Mouse (Mus musculus) spleen, postnatal 4 days (tissue): Measurements from ENCODE around the gene Rps6kl1.

Source experiments
- DNase-seq, 2 experiments: peaks; one replicate each; pipeline ENCODE4 v3.0.0; 2022; ENCODE audit warnings: low spot score in 2 of 2

The Rps6kl1 gene

DNA sequence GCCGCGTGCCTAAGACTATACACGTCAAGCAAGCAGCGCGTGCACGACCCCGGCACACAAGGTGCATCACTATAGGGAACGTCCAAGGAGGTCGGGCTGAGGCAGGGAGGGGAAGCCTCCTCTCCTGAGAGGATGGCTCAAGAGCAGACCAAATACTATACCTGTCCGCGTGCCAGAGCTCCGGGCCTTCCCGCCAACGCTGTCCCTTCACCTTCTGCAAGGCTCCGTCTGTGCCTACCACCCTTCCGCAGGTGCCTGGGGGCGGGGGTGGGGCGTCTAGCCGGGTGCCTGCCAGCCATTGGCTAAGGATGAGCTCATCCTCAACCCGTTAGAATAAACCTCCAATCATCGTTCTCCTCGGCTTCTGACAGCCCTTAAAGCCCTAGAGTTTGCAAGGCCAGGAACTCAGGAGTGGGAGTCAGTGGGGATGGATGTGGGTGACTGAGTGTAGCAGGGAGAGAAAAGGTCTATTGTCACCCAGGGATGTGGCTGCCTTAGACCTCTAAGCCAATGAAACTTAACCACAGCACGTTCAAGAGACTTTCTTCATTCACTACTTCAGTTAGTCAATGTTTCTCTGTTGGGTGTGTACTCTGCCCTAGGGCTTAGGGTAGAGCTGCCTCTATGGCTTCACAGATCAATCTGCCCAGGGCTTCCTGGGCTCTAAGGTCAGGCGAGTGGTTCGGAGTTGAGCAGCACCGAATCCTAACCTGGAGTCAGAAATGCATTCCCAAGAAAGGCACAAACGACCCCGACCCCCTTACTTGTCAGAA lies at the start of gene Rps6kl1:
Gene Rps6kl1, minus strand, starts transcription at position 263 of the 773 bp plus-strand sequence.
- peak in 1 of 2 experiments; percentile 34 for DNase-seq

DNA sequence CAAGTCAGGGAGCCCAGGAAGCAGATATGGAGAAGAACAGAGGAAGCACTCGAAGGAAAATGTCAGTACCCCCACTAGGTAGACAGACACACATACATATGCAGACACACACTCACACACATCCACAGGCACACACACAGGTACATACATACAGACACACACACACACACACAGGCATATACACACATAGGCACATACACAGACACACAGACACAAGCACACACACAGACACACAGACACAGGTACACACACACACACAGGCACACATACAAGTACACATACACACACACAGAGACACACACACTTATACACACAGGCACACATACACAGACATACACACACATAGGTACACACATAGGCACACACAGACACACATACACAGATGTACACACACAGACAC lies 48.9 kb upstream of the Rps6kl1 start:
- no peak for DNase-seq

DNA sequence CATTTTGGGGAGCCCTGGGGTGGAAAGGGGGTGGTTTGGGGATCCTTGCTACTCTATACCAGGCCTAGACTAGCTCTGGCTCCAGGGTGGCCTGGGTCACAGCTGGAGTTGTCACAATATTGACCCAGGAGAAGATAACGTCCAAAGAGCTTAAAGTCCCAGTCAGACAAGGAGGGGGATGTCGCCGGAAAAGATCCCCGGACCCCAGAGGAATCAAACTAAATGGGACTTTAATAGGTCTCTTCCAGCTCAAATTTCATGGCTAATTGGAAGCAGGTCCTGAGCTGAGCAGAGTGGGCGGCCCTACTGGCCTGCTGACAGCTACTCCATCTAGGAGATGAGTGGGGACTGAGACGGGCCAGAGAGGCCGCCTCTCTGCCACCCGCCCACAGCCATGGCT lies 46.9 kb upstream of the Rps6kl1 start:
- DNase-seq = no peak

DNA sequence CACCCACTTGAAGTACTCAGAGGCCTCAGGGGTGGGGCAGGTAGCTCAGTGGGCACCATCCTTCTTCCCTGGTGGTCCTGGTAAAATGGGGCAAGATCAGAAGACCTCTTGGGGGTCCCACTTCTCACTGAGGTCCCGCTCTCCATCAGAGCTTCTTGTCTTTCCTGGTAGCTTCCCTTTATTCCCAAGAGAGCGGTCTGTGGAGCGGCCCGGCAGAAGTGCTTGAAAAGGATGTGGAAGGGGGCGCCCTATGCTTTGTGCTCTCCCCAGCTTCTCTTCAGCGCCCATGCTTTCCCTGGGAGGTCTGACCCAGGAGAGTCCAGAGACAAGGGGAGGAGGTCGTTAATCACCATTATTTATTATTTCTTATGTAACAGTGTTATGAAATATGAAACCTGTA lies 46.3 kb upstream of the Rps6kl1 start:
- DNase-seq = no peak

DNA sequence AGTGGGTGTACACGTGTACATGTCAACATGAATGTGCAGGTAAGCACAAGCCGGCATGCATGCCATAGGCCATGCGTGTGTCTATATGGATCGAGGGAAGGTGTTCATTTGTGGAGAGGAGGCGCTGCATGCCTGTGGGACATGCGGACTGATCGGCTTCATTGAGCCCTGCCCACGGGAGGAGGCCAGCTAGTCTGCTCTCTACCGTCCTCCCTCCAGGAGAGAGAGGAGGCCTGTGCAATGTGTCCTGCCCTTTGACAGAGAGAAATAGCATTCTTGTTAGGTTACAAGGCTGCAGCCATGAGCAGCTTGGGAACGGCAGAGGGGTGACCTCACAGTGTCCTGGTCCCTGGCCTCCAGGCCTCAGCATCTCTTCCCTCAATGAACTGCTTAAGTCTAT lies 45.1 kb upstream of the Rps6kl1 start:
- no peak for DNase-seq

DNA sequence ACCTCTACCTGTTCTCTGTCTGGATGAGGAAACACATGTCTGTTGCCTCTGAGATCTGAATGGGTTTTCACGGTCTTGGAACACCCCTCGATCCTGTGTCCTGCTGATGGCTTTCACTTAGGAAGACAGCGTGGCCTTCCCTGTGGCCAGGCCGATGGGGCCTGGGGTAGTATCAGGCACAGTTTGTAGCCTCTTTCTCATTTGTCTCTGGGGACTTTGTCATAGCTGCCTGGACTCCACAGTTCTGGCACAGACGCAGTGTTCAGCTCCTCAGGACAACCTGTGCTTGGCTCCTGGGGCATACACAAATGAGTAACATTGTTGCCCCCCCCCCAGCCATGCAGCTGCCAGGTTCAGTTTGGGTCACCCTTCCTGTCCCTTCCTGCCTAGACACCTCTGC lies 44.0 kb upstream of the Rps6kl1 start:
- no peak for DNase-seq

DNA sequence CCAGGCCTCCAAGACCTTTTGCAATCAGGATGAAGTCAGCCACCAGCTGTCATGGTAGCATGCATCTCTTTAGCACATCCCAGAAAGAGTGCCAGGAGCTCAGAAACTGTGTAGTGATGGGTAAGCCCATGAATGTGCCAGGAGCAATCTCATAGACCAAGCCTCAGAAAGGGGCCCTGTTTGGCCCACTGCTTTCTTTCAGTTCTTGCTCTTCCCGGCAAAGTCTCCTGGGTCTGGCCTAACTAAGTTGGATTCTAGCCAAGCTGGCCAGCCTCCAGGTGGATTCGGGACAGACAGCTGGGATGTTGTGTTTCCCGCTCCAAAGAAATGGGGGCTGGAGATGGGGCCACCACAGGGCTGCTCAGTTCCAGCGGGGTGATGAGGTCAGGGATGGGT lies 43.6 kb upstream of the Rps6kl1 start:
- no peak for DNase-seq

DNA sequence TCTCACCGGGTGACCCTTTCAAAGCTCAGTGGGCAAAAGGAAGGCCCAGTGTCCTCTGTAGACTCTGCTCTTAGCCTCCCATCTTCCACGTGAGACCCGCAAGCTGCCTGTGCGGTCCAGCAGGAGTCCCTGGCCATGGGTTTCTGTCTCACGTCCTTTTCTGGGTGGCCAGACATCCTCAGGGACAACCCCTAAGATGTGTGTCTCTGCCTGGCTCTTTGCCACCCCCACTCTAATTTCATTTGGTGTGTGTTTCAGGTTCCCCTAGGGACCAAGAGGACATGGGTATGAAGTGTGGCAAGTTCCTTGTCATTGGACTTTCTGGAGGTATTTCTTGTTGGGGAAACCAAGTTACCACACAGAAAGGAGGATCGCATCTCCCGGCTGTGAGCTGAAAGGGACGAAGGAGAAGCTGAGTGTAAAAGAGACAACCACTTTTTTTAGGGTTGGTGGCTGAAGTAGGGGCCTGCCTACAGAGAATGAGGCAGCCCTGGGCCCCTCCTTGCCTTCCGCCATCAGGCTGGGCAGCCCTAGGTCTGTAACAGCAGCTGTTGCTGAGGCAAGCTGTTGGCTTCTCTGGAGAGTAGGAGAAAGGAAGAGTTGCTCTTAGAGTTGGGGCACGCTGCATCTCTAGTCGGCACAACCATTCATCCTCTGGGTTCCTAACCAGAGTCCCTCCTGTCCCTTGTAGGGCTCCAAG lies 43.0 kb upstream of the Rps6kl1 start:
- no peak for DNase-seq

DNA sequence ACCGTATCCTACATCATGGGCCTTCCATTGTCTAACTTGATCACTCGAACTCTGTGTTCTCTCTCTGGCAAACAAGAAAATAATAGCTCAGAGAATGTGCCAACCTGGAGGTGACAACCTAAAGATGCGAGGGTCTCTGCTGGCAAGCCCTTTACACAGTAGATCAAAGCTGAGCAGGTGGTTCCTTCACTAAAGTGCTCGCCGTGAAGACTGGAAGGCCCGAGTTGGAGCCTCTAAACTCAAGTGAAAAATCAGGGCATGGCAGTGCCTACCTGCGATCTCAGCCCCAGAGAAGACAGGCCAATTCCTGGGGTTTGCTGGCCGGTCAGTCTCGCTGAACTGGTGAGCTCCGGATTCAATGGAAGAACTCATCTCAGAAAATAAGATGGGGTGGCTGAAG lies 42.1 kb upstream of the Rps6kl1 start:
- no peak for DNase-seq

DNA sequence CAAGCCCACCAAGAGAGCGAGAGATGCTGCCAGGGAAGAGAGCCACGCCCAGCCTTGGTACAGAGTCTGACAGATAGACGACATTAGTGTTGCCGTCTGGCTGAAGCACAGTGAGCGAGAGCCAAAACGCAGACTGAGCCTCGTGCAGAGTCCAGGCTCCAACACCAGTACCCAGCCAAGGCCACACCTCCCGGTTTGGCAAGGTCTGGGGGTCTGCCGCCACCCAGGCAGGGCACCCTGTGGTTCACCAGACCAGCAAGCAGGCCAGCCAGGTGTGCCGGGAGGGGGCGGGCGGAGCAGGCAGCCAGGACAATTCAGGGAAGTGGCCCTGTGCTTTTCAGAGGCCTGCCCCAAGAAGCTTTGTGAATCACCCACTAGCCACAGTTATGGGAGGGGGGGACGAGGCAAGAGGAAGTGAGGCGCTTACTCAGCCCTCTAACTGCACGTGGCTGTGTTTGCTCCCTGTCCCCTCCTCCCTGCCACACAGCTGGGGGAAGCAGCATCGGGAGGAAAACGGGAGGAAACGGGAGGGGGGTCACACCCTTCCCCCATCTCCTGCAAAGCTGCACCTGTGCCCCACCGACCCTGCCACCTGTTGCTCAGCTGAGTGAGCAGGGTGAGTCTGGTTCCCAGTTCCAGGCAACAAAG lies 41.5 kb upstream of the Rps6kl1 start:
- DNase-seq = peak in 1 of 2 experiments; percentile 31

DNA sequence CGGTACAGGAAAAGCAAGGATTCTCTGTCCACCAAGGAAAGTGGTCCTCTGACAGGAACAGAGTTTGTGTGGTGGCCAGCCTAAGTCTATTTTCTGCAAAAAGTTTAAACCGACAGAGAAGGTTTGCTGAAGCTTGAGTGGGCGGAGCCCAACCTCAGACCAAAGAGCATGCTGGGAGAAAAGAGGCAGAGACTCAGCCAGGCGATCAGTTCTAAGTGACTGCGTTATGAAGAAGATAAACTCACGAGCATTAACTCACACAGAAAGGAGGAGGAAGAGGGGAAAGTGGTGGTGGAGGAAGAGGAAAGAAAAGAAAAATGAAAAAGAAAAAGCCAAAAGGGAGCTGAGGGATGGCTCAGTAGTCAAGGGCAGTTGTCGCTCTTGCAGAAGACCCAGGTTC lies 39.2 kb upstream of the Rps6kl1 start:
- DNase-seq = no peak

DNA sequence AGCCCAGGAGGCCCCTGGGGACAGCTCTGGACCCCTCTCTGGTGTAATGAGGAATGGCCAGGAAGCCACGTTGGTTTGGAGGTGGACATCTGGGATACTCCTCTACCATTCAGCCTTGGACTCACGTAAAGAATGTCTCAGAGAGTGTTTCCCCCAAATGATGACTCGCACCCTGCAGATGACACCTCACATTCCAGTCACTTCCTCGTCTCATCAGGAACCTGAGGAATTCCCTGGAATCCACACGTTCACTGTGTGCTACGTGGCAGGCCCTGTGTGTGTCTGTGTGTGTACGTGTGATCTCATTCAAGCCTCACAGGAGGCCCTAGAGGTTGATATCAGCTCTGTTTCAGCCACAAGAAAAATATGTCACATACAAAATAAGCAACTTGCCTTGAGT lies 35.3 kb upstream of the Rps6kl1 start:
- DNase-seq = no peak

DNA sequence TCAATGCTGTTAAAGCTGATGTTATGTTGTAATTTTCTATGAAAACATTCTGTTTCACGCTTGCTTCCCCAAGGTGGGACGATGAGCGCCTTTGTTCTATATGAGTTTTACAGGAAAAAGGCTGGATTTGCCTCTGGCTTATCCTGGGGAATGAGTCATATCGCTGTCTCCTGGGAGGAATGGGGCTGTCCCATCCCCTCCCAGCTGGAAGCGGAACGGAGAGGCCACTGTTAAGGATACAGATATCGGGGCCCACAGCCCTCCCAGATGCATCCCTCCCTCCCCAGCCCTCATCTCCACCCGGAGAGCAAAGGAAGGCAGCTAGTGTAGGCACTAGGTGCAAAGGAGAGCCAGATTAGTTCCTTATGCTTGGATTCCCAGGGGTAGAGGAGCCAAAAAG lies 34.7 kb upstream of the Rps6kl1 start:
- no peak for DNase-seq

DNA sequence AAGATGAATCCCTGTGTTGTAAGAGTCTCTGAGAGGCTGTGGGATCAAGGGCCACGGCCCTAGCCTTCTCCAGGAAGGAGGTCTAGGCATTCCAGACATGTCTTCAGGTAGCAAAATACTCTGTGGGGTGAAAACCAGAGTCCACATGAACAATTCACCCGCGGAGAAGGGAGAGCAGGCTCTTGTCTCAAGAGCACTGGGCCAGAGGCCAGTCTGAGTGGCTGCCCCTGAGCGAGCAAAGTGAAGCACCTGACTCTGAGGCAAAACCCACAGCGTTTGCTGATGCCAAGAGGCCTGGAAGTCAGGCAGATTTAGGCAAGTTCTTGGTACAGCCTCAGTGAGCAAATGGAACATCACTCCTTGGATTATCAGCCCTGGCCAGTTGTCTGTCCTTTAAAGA lies 33.1 kb upstream of the Rps6kl1 start:
- DNase-seq = no peak

DNA sequence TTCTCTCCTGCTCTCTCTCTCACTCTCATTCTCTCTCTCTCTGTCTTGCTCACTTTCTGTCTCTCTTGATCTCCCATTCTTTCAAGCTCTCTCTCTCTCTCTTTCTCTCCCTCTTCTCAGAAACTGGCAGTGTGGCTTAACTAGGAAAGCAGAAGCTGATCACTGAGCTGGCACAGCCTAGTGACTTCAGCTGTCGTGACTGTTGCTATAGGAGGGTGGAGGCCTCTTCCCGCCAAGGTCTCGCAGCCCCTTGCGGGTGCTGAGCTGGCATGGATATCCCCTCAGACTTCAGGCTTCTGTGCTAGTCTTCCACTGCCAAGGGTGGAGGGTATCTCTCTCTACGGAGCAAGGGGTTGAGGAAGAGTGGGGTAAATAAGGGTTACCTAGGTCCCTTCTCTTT lies 31.8 kb upstream of the Rps6kl1 start:
- DNase-seq = no peak

DNA sequence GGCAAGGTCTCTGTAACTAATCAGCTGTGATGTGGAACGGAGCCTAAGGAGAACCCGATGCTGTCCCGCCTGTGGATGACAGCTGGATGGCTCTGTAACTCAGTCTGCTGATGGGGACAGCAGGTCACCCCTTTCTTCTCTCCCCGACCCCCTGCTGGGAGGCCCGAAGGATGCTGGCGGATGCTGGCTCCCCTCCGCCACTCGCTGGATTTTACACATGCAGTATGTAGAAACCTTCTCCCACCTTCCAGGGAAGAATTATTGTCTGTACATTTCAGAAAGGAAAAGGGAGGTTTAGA lies 31.2 kb upstream of the Rps6kl1 start:
- DNase-seq = no peak

DNA sequence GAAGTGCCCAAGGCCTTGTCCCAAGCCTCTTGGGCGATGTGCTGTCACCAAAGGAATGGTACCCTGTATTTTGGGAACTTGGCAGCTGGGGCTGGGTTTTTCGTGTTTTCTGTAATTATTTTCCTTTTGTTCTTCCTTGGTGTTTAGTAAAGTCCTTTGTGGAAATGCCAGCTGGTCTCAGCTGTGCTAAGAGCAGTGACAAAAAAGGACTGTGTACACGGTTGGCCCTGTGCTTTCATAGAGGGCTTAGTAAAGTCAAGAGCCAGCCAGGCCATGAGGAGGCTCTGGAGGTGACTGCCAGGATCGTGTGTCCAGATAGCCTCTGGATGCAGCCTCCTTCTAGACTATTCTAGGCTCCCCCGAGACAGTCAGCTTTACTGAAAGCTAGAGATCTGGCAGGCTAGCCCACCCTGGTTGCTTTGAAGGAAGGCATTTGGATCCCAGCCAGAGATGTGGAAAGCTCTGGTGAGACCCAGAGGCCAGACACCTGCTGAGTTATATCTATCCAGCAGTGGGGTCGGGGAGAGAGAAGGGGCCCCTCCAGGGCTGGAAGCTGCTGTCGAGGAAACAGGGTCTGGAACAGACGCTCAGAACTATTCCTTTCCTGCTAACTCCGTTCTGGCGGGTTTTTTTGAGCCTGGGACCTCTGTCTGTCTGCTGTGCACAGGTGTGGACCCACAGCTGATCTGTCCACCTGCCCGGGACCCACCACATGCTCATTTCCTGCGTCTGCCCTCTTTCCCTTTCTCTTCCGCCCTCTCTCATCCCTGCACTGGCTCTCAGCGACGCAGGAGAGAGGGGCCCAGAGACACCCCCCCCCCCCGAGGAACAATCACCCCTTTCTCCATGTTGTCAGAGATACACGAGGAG lies 30.6 kb upstream of the Rps6kl1 start:
- DNase-seq = no peak

DNA sequence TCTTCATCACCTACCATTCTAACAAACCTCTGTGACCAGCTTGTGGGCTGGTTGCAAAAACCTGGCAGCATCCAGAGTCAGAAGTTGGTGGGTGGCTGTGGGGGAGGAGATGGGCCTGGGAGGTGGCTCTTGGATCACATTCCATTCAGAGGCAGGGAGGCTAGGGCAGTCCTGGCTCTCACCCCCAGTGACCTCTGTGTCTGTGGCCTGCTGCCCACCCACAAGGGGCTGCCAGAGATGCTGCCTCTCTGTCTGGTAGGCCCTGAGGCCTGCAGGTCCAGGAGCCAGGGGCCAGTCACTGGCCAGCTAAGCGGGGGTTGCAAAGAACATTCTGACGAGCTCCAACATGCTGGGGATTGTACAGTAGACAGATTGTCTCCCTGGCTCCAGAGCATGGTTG lies 27.2 kb upstream of the Rps6kl1 start:
- DNase-seq = peak in 1 of 2 experiments; percentile 60

DNA sequence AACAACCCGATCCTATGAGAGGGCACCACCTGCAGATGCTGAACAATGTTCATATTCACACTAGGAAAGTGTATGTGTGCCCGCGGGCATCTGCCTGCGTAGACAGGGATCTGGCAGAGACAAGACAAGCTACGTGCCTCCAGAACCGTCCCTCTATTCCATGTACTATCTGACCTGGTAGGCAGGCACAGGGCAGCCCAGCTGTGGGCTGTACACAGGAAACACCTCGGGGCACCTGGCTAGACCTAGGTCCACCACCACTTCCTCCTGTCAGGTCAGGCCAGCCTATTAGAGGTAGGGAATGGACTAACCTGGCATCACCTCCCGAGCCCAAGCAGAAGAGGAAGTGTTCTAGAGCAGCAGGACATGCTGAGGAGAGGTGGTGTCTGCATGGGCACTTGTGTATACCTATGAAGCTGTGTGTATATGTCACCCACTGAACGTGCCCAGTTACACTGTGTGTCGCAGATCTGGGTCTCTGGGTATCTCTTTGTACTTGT lies 26.7 kb upstream of the Rps6kl1 start, which contains the start of gene Pgf:
Gene Pgf, minus strand, starts transcription at position 51 of the 500 bp plus-strand sequence.
- peak in 1 of 2 experiments; percentile 61 for DNase-seq

DNA sequence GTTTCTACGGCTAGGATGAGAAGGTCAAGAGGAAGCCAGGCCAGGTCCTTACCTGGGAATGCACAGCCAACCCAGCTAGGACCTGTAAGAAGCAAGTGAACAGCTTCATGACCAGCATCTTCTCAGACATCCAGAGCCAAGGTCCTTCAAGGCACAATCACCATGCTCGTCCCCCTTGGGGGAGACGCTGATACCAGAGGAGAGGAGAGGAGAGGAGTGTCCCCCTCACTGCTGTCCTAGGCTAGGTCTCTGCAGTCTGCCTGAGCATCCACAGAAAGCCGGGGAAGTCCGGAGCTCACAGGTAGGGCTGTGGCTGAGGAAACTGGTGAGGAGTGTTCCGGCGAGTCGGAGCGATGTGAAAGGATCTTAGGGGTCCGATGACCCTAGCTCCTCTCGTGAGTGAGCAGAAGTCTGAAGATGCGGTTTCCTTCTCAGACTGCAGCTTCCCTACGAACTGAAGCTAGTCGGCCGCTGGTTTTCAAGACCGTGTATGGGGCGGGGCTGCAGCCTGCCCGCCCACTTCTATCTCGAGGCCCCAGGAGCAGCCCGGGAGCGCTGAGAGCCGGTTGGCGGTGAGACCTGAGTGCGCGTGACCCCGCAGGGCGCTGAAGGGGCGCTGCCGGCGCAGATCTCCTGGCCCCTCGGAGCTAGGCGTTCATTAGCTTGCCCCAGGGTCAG lies 25.9 kb upstream of the Rps6kl1 start:
- peak; percentile 44 to 77 for DNase-seq
